Mouse (Mus musculus): ENCODE data around the gene Gm37419. TPM values are rescaled to one million over a fixed set of nuclear protein-coding genes. Genes with fewer than 3 reads are reported as not detected.

Gm37419 gene
- not detected for total RNA-seq (2021)
- long read RNA-seq, experiment 1 = 0 reads
- long read RNA-seq, experiment 2 = 0 reads

- peak; percentile 73 to 88 for DNase-seq (ENCODE audit: low spot score in 2 of 2)
Measured at GRCm38 (mm10) chr16:23988466-23989208, at the start of gene Gm37419, which contains the start of gene Bcl6. Gene Gm37419 (plus strand): TSS chr16:23988482. Gene Bcl6 (minus strand): TSS chr16:23988852.

GRCm38 (mm10) chr16:23944801-23945200 lies 43.5 kb upstream of the Gm37419 start:
- DNase-seq (ENCODE audit: low spot score in 2 of 2) = no peak

- no peak for DNase-seq (ENCODE audit: low spot score in 2 of 2)
Measured at GRCm38 (mm10) chr16:23947654-23948053, 40.6 kb upstream of the Gm37419 start.

GRCm38 (mm10) chr16:23952101-23952727 lies 36.1 kb upstream of the Gm37419 start:
- peak in 1 of 2 experiments; percentile 4 for DNase-seq (ENCODE audit: low spot score in 2 of 2)

- peak; percentile 47 to 60 for DNase-seq (ENCODE audit: low spot score in 2 of 2)
Measured at GRCm38 (mm10) chr16:23953189-23953958, 34.9 kb upstream of the Gm37419 start.

- no peak for DNase-seq (ENCODE audit: low spot score in 2 of 2)
Measured at GRCm38 (mm10) chr16:23953959-23954260, 34.4 kb upstream of the Gm37419 start.

- peak in 1 of 2 experiments; percentile 1 for DNase-seq (ENCODE audit: low spot score in 2 of 2)
Measured at GRCm38 (mm10) chr16:23958938-23959337, 29.3 kb upstream of the Gm37419 start.

- peak in 1 of 2 experiments; percentile 3 for DNase-seq (ENCODE audit: low spot score in 2 of 2)
Measured at GRCm38 (mm10) chr16:23962401-23962800, 25.9 kb upstream of the Gm37419 start.

GRCm38 (mm10) chr16:23963896-23964668 lies 24.2 kb upstream of the Gm37419 start:
- DNase-seq (ENCODE audit: low spot score in 2 of 2) = peak in 1 of 2 experiments; percentile 9

GRCm38 (mm10) chr16:23964706-23965367 lies 23.4 kb upstream of the Gm37419 start:
- DNase-seq (ENCODE audit: low spot score in 2 of 2) = peak in 1 of 2 experiments; percentile 3

- DNase-seq (ENCODE audit: low spot score in 2 of 2) = no peak
Measured at GRCm38 (mm10) chr16:23966066-23966465, 22.2 kb upstream of the Gm37419 start.

GRCm38 (mm10) chr16:23967301-23967700 lies 21.0 kb upstream of the Gm37419 start:
- DNase-seq (ENCODE audit: low spot score in 2 of 2) = no peak

- DNase-seq (ENCODE audit: low spot score in 2 of 2) = no peak
Measured at GRCm38 (mm10) chr16:23968888-23969287, 19.4 kb upstream of the Gm37419 start.

GRCm38 (mm10) chr16:23969919-23970318 lies 18.4 kb upstream of the Gm37419 start:
- no peak for DNase-seq (ENCODE audit: low spot score in 2 of 2)

- no peak for DNase-seq (ENCODE audit: low spot score in 2 of 2)
Measured at GRCm38 (mm10) chr16:23972126-23972740, 16.0 kb upstream of the Gm37419 start.

- DNase-seq (ENCODE audit: low spot score in 2 of 2) = no peak
Measured at GRCm38 (mm10) chr16:23972901-23973300, 15.4 kb upstream of the Gm37419 start.

- no peak for DNase-seq (ENCODE audit: low spot score in 2 of 2)
Measured at GRCm38 (mm10) chr16:23973635-23974367, 14.5 kb upstream of the Gm37419 start.

GRCm38 (mm10) chr16:23976196-23976595 lies 12.1 kb upstream of the Gm37419 start:
- DNase-seq (ENCODE audit: low spot score in 2 of 2) = no peak

GRCm38 (mm10) chr16:23977732-23978131 lies 10.6 kb upstream of the Gm37419 start:
- no peak for DNase-seq (ENCODE audit: low spot score in 2 of 2)
